Mouse (Mus musculus) neural tube, embryonic 15.5 days (tissue): ENCODE measurements at regions not wholly inside any gene's neighbourhood (a gene's known extent, or its start where the extent isn't known, plus 50 kb on each side); places are given as distances from the start of the nearest gene placed in this dataset.

Experiments used
- ATAC-seq: fragments of 200-750 bp; cut with Nextera tagmentation; 2 replicates; pipeline ENCODE4 v1.8.0; 2017; ENCODE audit warnings: mild to moderate bottlenecking, moderate TSS enrichment, moderate library complexity; ENCODE audit not compliant: low FRiP score
- H3K27ac ChIP-seq: fragments of 300-500 bp; sonication (generic); replicated peaks from 2 replicates; pipeline ENCODE4 v1.5.1; 2015; ENCODE audit warnings: mild to moderate bottlenecking, inconsistent platforms
- H3K27me3 ChIP-seq: fragments of 300-500 bp; sonication (generic); replicated peaks from 2 replicates; pipeline ENCODE4 v1.6.1; 2015; ENCODE audit warnings: inconsistent platforms
- H3K36me3 ChIP-seq: fragments of 300-500 bp; sonication (generic); 2 replicates; pipeline ENCODE4 v1.6.1; 2015; ENCODE audit warnings: inconsistent platforms
- H3K4me1 ChIP-seq: fragments of 300-500 bp; sonication (generic); 2 replicates; pipeline ENCODE4 v1.6.1; 2015; ENCODE audit warnings: inconsistent platforms
- H3K4me2 ChIP-seq: fragments of 300-500 bp; sonication (generic); 2 replicates; pipeline ENCODE4 v1.6.1; 2015; ENCODE audit warnings: inconsistent platforms, mild to moderate bottlenecking, moderate library complexity
- H3K4me3 ChIP-seq: fragments of 300-500 bp; sonication (generic); replicated peaks from 2 replicates; pipeline ENCODE4 v1.5.1; 2015; ENCODE audit warnings: mild to moderate bottlenecking, inconsistent platforms
- H3K9ac ChIP-seq: fragments of 300-500 bp; sonication (generic); replicated peaks from 2 replicates; pipeline ENCODE4 v1.6.1; 2015; ENCODE audit warnings: mild to moderate bottlenecking, inconsistent platforms
- H3K9me3 ChIP-seq: fragments of 300-500 bp; sonication (generic); replicated peaks from 2 replicates; pipeline ENCODE4 v1.6.1; 2016; ENCODE audit warnings: inconsistent platforms
- WGBS: fragments of 180-500 bp; shearing (Covaris S2); methylation state at CpG from one replicate; pipeline ENCODE4 v1.1.7; 2015; ENCODE audit warnings: mixed read lengths; 5-methylcytosine and 5-hydroxymethylcytosine counted together

DNA sequence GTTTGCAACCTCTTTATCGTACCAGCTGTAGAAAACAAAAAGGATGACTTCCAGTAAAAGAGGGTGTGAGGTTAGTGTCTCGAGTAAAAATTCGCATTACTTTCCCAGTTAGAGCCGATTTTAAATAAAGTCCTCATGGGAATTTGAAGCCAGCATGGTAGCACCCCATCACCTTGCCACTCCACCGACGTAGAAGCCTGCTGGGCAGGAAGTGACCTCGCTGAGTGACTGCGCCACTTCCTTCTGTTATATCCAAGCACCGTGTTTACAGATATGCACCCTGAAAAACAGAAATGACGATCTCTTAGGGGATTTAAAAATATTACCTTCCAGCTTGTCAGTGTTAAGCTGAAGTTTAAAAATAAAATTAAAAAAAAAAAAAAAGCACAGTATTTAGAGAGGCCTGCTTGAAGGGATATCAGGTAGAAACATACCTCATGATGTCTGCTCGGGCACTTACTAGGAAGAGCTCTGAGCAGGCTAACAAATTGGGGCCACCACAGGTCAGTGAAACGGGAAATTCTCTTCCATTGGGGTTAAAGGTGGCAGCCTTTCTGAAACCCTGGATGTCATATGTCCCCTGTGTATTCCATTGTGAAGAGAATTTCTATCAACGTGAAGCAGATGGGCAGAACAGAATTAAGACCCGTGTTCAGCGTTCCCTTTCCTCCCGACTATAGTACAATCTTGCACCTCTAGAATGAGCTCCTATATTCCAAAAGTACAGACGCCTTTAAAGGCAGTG lies 2468.9 kb upstream of the 5930422O12Rik start:
- Histone ChIP-seq H3K27ac (no peak overlapping the region), H3K4me1 (peaks cover 9% of the 10 kb centered on the region; the same call in 1 of the 2 replicates), H3K4me3 (peak overlapping the region; percentile 20), H3K4me2 (peak overlapping the region; percentile 55), H3K9me3 (no peaks in the 10 kb centered on the region), H3K9ac (no peak overlapping the region), H3K36me3 (no peaks in the 10 kb centered on the region), H3K27me3 (no peaks in the 10 kb centered on the region)
- WGBS: 53% methylated on average over 17 of the region's 17 CpGs
- ATAC-seq: no peak

DNA sequence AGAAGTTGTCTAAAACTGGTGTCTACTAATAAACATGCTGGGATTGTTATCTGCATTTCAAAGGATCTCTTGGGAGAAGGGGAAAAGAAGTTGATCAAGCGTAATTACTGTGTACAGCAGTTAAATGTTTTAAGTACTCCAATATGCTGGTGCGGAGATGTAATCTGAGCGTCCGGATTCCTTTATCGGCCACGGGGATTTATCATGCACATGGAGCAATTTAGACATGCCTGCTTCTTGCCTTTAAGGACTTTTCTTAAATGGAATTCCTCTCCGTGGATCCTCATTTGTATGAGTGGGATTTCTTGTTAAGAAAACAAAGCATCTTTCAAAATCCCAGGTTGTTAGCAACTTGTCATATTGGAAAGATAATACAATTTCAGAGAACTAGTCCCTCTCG lies 2468.0 kb upstream of the 5930422O12Rik start:
- Histone ChIP-seq H3K4me2 (no peak overlapping the region), H3K27me3 (no peaks in the 10 kb centered on the region), H3K9ac (no peak overlapping the region), H3K36me3 (no peaks in the 10 kb centered on the region), H3K4me1 (peaks cover 9% of the 10 kb centered on the region; the same call in 1 of the 2 replicates), H3K9me3 (no peaks in the 10 kb centered on the region), H3K4me3 (no peak overlapping the region), H3K27ac (no peak overlapping the region)
- no peak for ATAC-seq
- 56% methylated on average over 8 of the region's 8 CpGs for WGBS

DNA sequence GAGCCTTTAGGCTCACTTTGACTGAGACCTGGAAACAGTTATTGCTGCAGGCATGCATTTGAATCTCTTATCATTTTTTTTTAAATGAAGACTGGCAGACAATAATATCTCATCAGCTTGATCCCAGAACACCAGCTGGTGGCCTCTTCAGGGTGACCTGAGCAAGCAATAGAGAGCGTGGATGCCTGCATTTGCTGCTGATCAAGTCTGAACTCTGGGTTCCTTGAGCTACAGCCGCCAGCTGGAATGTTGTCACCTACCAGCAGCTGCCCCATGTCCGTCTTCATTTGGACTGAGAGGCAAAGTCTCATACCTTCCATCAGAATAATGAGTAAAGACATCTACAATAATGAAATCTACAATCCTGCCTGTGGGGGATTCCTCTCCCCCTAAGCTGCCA lies 2466.3 kb upstream of the 5930422O12Rik start:
- Histone ChIP-seq H3K9me3 (no peaks in the 10 kb centered on the region), H3K4me3 (no peak overlapping the region)

GRCm38 (mm10) chr8:30982814-30983213 lies 2445.7 kb upstream of the 5930422O12Rik start:
- H3K27me3 ChIP-seq: no peaks in the 10 kb centered on the region
- H3K9ac ChIP-seq: no peak overlapping the region
- H3K4me1 ChIP-seq: no peaks in the 10 kb centered on the region
- H3K27ac ChIP-seq: no peak overlapping the region
- 79% methylated on average over 2 of the region's 2 CpGs for WGBS
- ATAC-seq: no peak
- H3K9me3 ChIP-seq: no peaks in the 10 kb centered on the region
- no peak overlapping the region for H3K4me2 ChIP-seq
- no peaks in the 10 kb centered on the region for H3K36me3 ChIP-seq
- H3K4me3 ChIP-seq: no peak overlapping the region

More for the DNA sequence above, 2466.3 kb upstream of the 5930422O12Rik start:
- WGBS: 79% methylated on average over 3 of the region's 3 CpGs
- no peak for ATAC-seq
- H3K27me3 ChIP-seq: no peaks in the 10 kb centered on the region
- H3K4me1 ChIP-seq: peaks cover 9% of the 10 kb centered on the region; the same call in 1 of the 2 replicates
- no peak overlapping the region for H3K9ac ChIP-seq
- no peak overlapping the region for H3K4me2 ChIP-seq
- no peak overlapping the region for H3K27ac ChIP-seq
- H3K36me3 ChIP-seq: no peaks in the 10 kb centered on the region

- no peak overlapping the region for H3K9ac ChIP-seq
- 84% methylated on average over 5 of the region's 5 CpGs for WGBS
Measured at GRCm38 (mm10) chr8:30988051-30988450, 2440.5 kb upstream of the 5930422O12Rik start.

GRCm38 (mm10) chr8:30998657-30999056 lies 2429.9 kb upstream of the 5930422O12Rik start:
- no peak overlapping the region for H3K27ac ChIP-seq
- no peak overlapping the region for H3K4me3 ChIP-seq
- no peaks in the 10 kb centered on the region for H3K36me3 ChIP-seq
- no peak overlapping the region for H3K4me2 ChIP-seq
- H3K9ac ChIP-seq: no peak overlapping the region
- H3K4me1 ChIP-seq: no peaks in the 10 kb centered on the region
- 54% methylated on average over 9 of the region's 9 CpGs for WGBS
- ATAC-seq: no peak
- no peaks in the 10 kb centered on the region for H3K27me3 ChIP-seq
- no peaks in the 10 kb centered on the region for H3K9me3 ChIP-seq

More at GRCm38 (mm10) chr8:30988051-30988450, 2440.5 kb upstream of the 5930422O12Rik start:
- Histone ChIP-seq H3K4me3 (no peak overlapping the region), H3K36me3 (no peaks in the 10 kb centered on the region), H3K4me2 (no peak overlapping the region), H3K9me3 (no peaks in the 10 kb centered on the region), H3K4me1 (no peaks in the 10 kb centered on the region), H3K27ac (no peak overlapping the region), H3K27me3 (no peaks in the 10 kb centered on the region)
- ATAC-seq: no peak

DNA sequence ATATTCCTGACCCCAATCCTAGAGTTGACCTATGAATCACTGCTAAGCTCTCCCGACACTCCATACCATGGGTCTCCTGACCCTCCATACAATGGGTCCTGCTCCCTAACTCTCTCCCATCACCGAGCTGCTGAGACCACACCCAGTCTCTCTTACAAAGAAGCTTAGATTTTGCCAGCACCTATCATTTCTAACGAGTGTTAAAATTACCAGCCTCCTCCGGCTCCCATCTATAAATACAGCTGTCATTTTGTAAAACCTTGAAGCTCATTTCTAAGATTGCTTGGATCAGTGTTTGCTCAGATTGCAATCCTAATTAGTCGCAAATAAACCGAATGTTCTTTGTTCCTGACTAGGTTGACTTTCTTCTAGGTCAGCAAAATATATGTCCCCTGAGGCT lies 2428.4 kb upstream of the 5930422O12Rik start:
- H3K4me2 ChIP-seq: no peak overlapping the region
- no peak overlapping the region for H3K27ac ChIP-seq
- no peak overlapping the region for H3K4me3 ChIP-seq
- no peaks in the 10 kb centered on the region for H3K4me1 ChIP-seq
- ATAC-seq: no peak
- no peaks in the 10 kb centered on the region for H3K27me3 ChIP-seq
- H3K9me3 ChIP-seq: no peaks in the 10 kb centered on the region
- WGBS: 80% methylated on average over 6 of the region's 6 CpGs
- no peaks in the 10 kb centered on the region for H3K36me3 ChIP-seq
- H3K9ac ChIP-seq: no peak overlapping the region

GRCm38 (mm10) chr8:31001980-31002730 lies 2426.4 kb upstream of the 5930422O12Rik start:
- WGBS: 38% methylated on average over 5 of the region's 5 CpGs
- ATAC-seq: no peak

DNA sequence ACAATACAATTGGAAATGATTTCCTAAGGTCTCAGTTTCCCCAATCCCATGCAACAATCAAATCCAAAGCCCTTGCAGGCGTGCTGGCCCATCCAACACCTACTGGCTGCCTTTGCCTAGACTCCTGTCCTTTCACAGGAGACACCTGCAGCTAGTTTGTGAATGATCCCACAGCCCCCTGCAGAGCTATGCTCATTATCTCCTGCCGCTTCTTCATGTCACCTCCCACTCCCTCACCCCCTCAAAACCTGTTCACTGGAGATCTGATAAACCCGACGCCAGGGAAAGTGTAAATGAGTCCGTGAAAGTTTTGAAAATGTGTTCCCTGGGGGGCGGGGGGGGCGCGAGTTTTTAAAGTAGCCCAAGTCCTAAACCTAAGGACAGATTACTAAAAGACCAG lies 2420.2 kb upstream of the 5930422O12Rik start:
- no peak overlapping the region for H3K9ac ChIP-seq
- H3K9me3 ChIP-seq: no peaks in the 10 kb centered on the region
- H3K27me3 ChIP-seq: no peaks in the 10 kb centered on the region
- H3K27ac ChIP-seq: no peak overlapping the region
- no peaks in the 10 kb centered on the region for H3K36me3 ChIP-seq
- H3K4me1 ChIP-seq: no peaks in the 10 kb centered on the region
- H3K4me3 ChIP-seq: no peak overlapping the region
- WGBS: 73% methylated on average over 8 of the region's 8 CpGs
- no peak overlapping the region for H3K4me2 ChIP-seq
- ATAC-seq: no peak

More at GRCm38 (mm10) chr8:31001980-31002730, 2426.4 kb upstream of the 5930422O12Rik start:
- Histone ChIP-seq H3K9me3 (no peaks in the 10 kb centered on the region), H3K27me3 (no peaks in the 10 kb centered on the region), H3K9ac (no peak overlapping the region), H3K4me3 (no peak overlapping the region), H3K4me2 (no peak overlapping the region), H3K27ac (no peak overlapping the region), H3K4me1 (no peaks in the 10 kb centered on the region), H3K36me3 (no peaks in the 10 kb centered on the region)

DNA sequence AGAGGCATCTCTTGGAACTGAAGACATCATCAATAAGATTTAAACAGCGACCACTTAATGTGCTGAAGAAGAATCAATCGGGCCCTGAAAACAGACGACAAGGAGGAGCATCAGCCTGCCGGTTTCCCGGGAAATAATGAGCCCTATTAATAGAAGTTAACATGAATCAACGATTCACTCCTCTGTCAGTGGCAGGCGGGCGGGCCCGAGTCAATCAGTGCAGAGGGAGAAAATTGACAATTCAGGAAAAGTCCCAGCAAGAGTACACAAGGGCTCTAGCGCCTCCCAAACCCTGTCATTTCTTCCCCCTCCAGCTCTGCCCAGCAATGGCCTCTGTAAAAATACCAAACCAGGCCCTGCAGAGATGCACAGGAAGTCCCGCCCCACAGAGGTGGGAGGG lies 2416.4 kb upstream of the 5930422O12Rik start:
- H3K4me2 ChIP-seq: no peak overlapping the region
- no peaks in the 10 kb centered on the region for H3K27me3 ChIP-seq
- no peaks in the 10 kb centered on the region for H3K4me1 ChIP-seq
- no peak overlapping the region for H3K9ac ChIP-seq
- no peak overlapping the region for H3K4me3 ChIP-seq
- H3K9me3 ChIP-seq: no peaks in the 10 kb centered on the region
- ATAC-seq: no peak
- H3K27ac ChIP-seq: no peak overlapping the region
- WGBS: 49% methylated on average over 11 of the region's 11 CpGs
- H3K36me3 ChIP-seq: no peaks in the 10 kb centered on the region

- 9% methylated on average over 23 of the region's 24 CpGs for WGBS
- Histone ChIP-seq H3K27ac (peak overlapping the region; percentile 73), H3K4me2 (peak overlapping the region; percentile 63), H3K4me3 (peak overlapping the region; percentile 35), H3K27me3 (no peaks in the 10 kb centered on the region), H3K36me3 (no peaks in the 10 kb centered on the region), H3K4me1 (peaks cover 11% of the 10 kb centered on the region), H3K9ac (peak overlapping the region; percentile 36), H3K9me3 (no peaks in the 10 kb centered on the region)
- peak; percentile 90 for ATAC-seq
Measured at GRCm38 (mm10) chr8:31031721-31032591, 2396.6 kb upstream of the 5930422O12Rik start.
